Mouse (Mus musculus): ENCODE measurements around the gene Gm15448. TPM values are rescaled to one million over a fixed set of nuclear protein-coding genes. Genes with fewer than 3 reads are reported as not detected.
"Not testable (repeated sequence)": the region's sequence is repeated elsewhere in the genome, so short reads cannot be mapped to it uniquely, and the experiment has no call there.

Gm15448 gene
- polyA plus RNA-seq (2015; fragmentation: Nextera tagmentation; extraction: Ambion mirVana) = not detected in 2 replicates

DNA sequence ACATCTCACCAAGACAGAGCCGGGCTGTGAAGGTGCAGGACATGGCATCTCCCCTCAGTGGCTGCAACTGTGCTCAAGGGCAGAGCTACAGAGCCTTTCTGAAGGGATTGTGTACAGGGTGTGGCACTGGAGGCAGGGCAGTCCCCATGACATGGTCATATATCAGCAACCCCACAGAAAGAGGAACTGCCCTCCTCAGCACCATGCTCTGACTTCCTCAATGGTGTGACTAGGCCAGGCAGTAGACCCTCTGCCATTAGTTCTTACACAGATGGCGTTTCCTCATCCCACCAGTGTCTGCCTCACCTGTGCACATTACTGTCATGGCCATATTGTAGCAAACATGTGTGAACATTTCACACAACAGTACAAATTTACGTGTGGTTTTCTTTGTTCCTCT lies at the start of gene Gm15448:
TSS of gene Gm15448 (minus strand) at position 89 of the 400 bp plus-strand sequence.
- H3K9me3 ChIP-seq (replicated peaks; ENCODE audit: control insufficient read depth, low read length); H3K4me1 ChIP-seq (ENCODE audit: control insufficient read depth, insufficient read depth, low read length); H3K27ac ChIP-seq (ENCODE audit: low read length); H3K36me3 ChIP-seq (ENCODE audit: control insufficient read depth, insufficient read depth); H3K27me3 ChIP-seq (ENCODE audit: control insufficient read depth, insufficient read depth, low read length); H3K4me3 ChIP-seq (ENCODE audit: low read length); ATAC-seq (replicated peaks; ENCODE audit: extremely low read depth, insufficient read depth, low FRiP score); H3K9ac ChIP-seq (ENCODE audit: low read length); H3K4me2 ChIP-seq (ENCODE audit: low read depth, low read length): not testable (repeated sequence)
- WGBS = 53% methylated on average over 1 of the region's 3 CpGs

- no CpG with 5 or more reads among the region's 1 CpGs for WGBS
- ATAC-seq (replicated peaks; ENCODE audit: extremely low read depth, insufficient read depth, low FRiP score); H3K27me3 ChIP-seq (ENCODE audit: control insufficient read depth, insufficient read depth, low read length): not testable (repeated sequence)
These were observed 49.5 kb upstream of the Gm15448 start for GRCm38 (mm10) chr7:3875032-3875431.

DNA sequence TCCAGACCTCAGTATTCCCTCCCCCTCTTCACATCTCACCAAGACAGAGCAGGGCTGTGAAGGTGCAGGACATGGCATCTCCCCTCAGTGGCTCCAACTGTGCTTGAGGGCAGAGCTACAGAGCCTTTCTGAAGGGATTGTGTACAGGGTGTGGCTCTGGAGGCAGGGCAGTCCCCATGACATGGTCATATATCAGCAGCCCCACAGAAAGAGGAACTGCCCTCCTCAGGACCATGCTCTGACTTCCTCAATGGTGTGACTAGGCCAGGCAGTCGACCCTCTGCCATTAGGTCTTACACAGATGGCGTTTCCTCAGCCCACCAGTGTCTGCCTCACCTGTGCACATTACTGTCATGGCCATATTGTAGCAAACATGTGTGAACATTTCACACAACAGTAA lies 19.5 kb upstream of the Gm15448 start, which contains the start of gene Pira2:
TSS of gene Pira2 (minus strand) at position 101 of the 400 bp plus-strand sequence.
- not testable (repeated sequence) for ATAC-seq (replicated peaks; ENCODE audit: extremely low read depth, insufficient read depth, low FRiP score); H3K27ac ChIP-seq (ENCODE audit: low read length)

More at GRCm38 (mm10) chr7:3875032-3875431, 49.5 kb upstream of the Gm15448 start:
- not testable (repeated sequence) for H3K36me3 ChIP-seq (ENCODE audit: control insufficient read depth, insufficient read depth); H3K4me2 ChIP-seq (ENCODE audit: low read depth, low read length); H3K9ac ChIP-seq (ENCODE audit: low read length); H3K4me3 ChIP-seq (ENCODE audit: low read length); H3K4me1 ChIP-seq (ENCODE audit: control insufficient read depth, insufficient read depth, low read length); H3K27ac ChIP-seq (ENCODE audit: low read length); H3K9me3 ChIP-seq (replicated peaks; ENCODE audit: control insufficient read depth, low read length)

DNA sequence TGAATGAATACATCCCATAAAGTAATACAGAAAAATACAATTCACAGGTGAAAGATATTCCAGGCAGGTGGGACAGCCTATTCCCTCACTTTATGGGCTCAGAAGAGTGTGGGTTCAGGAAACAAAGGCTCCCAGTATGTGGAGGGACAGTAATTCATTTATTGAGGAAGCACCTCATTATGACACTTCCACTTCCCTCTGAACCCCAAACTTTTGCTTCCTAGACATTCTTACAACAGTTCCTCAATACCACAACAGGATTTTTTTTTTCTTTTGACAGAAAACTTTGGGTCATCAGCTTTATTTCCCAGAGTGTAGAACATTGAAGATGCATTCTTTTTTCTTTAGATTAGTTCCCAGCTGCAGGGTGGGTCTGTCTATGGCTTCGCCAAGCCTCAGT lies 12.4 kb upstream of the Gm15448 start:
- not testable (repeated sequence) for ATAC-seq (replicated peaks; ENCODE audit: extremely low read depth, insufficient read depth, low FRiP score); H3K27me3 ChIP-seq (ENCODE audit: control insufficient read depth, insufficient read depth, low read length); H3K4me2 ChIP-seq (ENCODE audit: low read depth, low read length); H3K27ac ChIP-seq (ENCODE audit: low read length); H3K4me3 ChIP-seq (ENCODE audit: low read length); H3K4me1 ChIP-seq (ENCODE audit: control insufficient read depth, insufficient read depth, low read length); H3K36me3 ChIP-seq (ENCODE audit: control insufficient read depth, insufficient read depth); H3K9ac ChIP-seq (ENCODE audit: low read length); H3K9me3 ChIP-seq (replicated peaks; ENCODE audit: control insufficient read depth, low read length)
- WGBS = no CpG with 5 or more reads among the region's 1 CpGs

More for the DNA sequence above, 19.5 kb upstream of the Gm15448 start, which contains the start of gene Pira2:
- not testable (repeated sequence) for H3K4me1 ChIP-seq (ENCODE audit: control insufficient read depth, insufficient read depth, low read length); H3K9ac ChIP-seq (ENCODE audit: low read length); H3K36me3 ChIP-seq (ENCODE audit: control insufficient read depth, insufficient read depth); H3K9me3 ChIP-seq (replicated peaks; ENCODE audit: control insufficient read depth, low read length); H3K4me2 ChIP-seq (ENCODE audit: low read depth, low read length); H3K4me3 ChIP-seq (ENCODE audit: low read length); H3K27me3 ChIP-seq (ENCODE audit: control insufficient read depth, insufficient read depth, low read length)
- no CpG with 5 or more reads among the region's 2 CpGs for WGBS

DNA sequence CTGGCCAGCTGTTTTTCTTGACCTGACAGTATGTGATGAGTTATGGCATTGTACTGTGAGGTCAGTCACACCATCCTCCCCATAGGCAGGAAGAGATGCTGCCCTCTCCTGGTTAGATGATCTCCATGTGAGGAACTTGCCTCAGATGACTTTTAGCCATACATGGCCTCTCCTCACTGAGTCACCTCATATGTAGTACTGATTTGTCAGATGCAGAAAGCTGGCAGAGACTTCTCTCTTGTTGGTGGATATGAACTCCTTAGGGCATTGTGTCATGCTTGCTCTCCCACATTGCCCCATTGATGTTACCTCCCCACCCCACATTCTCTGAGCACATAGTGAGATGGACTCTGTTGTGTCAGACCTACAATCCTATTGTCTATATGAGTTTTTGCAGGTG lies 5.1 kb upstream of the Gm15448 start:
- H3K9ac ChIP-seq (ENCODE audit: low read length); H3K9me3 ChIP-seq (replicated peaks; ENCODE audit: control insufficient read depth, low read length); H3K27ac ChIP-seq (ENCODE audit: low read length); ATAC-seq (replicated peaks; ENCODE audit: extremely low read depth, insufficient read depth, low FRiP score); H3K27me3 ChIP-seq (ENCODE audit: control insufficient read depth, insufficient read depth, low read length); H3K4me1 ChIP-seq (ENCODE audit: control insufficient read depth, insufficient read depth, low read length); H3K36me3 ChIP-seq (ENCODE audit: control insufficient read depth, insufficient read depth); H3K4me3 ChIP-seq (ENCODE audit: low read length); H3K4me2 ChIP-seq (ENCODE audit: low read depth, low read length): not testable (repeated sequence)

- H3K4me3 ChIP-seq (ENCODE audit: low read length); H3K4me2 ChIP-seq (ENCODE audit: low read depth, low read length); H3K27me3 ChIP-seq (ENCODE audit: control insufficient read depth, insufficient read depth, low read length); H3K9ac ChIP-seq (ENCODE audit: low read length); H3K27ac ChIP-seq (ENCODE audit: low read length); H3K4me1 ChIP-seq (ENCODE audit: control insufficient read depth, insufficient read depth, low read length); ATAC-seq (replicated peaks; ENCODE audit: extremely low read depth, insufficient read depth, low FRiP score); H3K9me3 ChIP-seq (replicated peaks; ENCODE audit: control insufficient read depth, low read length); H3K36me3 ChIP-seq (ENCODE audit: control insufficient read depth, insufficient read depth): not testable (repeated sequence)
These were observed 13.6 kb downstream of the Gm15448 start for GRCm38 (mm10) chr7:3811912-3812311.

DNA sequence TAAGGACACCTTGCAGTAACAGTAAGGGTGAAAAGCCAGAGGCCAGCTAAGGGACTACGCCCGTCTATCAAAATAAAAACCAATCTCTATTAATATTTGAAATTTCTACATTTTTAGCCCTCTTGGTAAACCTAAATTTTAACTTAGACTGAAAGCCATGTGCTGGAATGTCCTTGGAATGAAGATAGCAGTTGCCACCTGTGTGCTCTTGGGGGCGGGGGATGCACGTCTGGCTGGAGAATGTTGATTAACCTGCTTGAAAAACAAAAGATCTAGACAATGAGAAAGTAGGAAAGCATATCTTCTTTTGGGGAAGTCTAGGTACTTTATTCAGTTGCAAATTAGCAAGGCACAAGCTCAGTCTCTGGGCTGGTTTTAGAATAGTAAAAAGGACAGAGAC lies 22.6 kb downstream of the Gm15448 start:
- not testable (repeated sequence) for ATAC-seq (replicated peaks; ENCODE audit: extremely low read depth, insufficient read depth, low FRiP score); H3K4me3 ChIP-seq (ENCODE audit: low read length); H3K9ac ChIP-seq (ENCODE audit: low read length); H3K27me3 ChIP-seq (ENCODE audit: control insufficient read depth, insufficient read depth, low read length); H3K4me2 ChIP-seq (ENCODE audit: low read depth, low read length); H3K36me3 ChIP-seq (ENCODE audit: control insufficient read depth, insufficient read depth); H3K4me1 ChIP-seq (ENCODE audit: control insufficient read depth, insufficient read depth, low read length); H3K27ac ChIP-seq (ENCODE audit: low read length); H3K9me3 ChIP-seq (replicated peaks; ENCODE audit: control insufficient read depth, low read length)
- WGBS = 80% methylated on average over 4 of the region's 4 CpGs

DNA sequence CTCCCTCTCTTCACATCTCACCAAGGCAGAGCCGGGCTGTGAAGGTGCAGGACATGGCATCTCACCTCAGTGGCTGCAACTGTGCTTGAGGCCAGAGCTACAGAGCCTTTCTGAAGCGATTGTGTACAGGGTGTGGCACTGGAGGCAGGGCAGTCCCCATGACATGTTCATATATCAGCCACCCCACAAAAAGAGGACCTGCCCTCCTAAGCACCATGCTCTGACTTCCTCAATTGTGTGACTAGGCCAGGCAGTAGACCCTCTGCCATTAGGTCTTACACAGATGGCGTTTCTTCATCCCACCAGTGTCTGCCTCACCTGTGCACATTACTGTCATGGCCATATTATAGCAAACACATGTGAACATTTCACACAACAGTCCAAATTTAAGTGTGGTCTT lies 25.5 kb downstream of the Gm15448 start:
- not testable (repeated sequence) for H3K4me1 ChIP-seq (ENCODE audit: control insufficient read depth, insufficient read depth, low read length); H3K9me3 ChIP-seq (replicated peaks; ENCODE audit: control insufficient read depth, low read length); ATAC-seq (replicated peaks; ENCODE audit: extremely low read depth, insufficient read depth, low FRiP score); H3K27ac ChIP-seq (ENCODE audit: low read length); H3K4me3 ChIP-seq (ENCODE audit: low read length); H3K36me3 ChIP-seq (ENCODE audit: control insufficient read depth, insufficient read depth); H3K27me3 ChIP-seq (ENCODE audit: control insufficient read depth, insufficient read depth, low read length); H3K9ac ChIP-seq (ENCODE audit: low read length); H3K4me2 ChIP-seq (ENCODE audit: low read depth, low read length)
- 49% methylated on average over 3 of the region's 3 CpGs for WGBS

DNA sequence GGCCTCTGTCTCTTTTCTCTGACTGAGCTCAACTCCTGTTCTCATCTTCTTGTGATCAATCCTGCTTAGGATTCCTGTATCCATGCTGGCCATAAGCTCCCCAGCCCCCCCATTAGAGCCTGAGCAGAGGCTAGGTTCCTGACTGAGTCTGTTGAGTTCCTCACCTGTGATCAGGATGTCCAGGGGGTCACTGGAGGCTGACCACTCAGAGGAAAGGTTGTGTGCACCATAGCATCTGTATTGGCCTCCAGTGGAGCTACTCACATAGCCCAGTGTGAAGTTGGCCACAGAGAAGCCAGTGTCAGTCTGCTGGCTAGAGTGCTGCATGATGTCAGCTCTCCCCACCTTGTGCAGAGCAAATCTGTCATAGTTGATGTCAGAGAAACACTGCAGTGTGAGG lies 29.2 kb downstream of the Gm15448 start:
- ATAC-seq (replicated peaks; ENCODE audit: extremely low read depth, insufficient read depth, low FRiP score); H3K4me3 ChIP-seq (ENCODE audit: low read length); H3K27ac ChIP-seq (ENCODE audit: low read length); H3K9me3 ChIP-seq (replicated peaks; ENCODE audit: control insufficient read depth, low read length); H3K4me2 ChIP-seq (ENCODE audit: low read depth, low read length); H3K27me3 ChIP-seq (ENCODE audit: control insufficient read depth, insufficient read depth, low read length); H3K4me1 ChIP-seq (ENCODE audit: control insufficient read depth, insufficient read depth, low read length); H3K36me3 ChIP-seq (ENCODE audit: control insufficient read depth, insufficient read depth); H3K9ac ChIP-seq (ENCODE audit: low read length): not testable (repeated sequence)

Measured in heart, embryonic 16.5 days (tissue).